Mouse (Mus musculus) heart, postnatal 0 days (tissue): Measurements from ENCODE around the gene Esrra.

Experiments used
- CTCF ChIP-seq: IDR thresholded peaks from 2 replicates; pipeline ENCODE4 v1.5.1; 2016; ENCODE audit warnings: antibody characterized with exemption, control low read depth, low read depth
- EP300 ChIP-seq: IDR thresholded peaks from 2 replicates; pipeline ENCODE4 v1.6.1; 2016; ENCODE audit warnings: antibody characterized with exemption, low read depth

DNA sequence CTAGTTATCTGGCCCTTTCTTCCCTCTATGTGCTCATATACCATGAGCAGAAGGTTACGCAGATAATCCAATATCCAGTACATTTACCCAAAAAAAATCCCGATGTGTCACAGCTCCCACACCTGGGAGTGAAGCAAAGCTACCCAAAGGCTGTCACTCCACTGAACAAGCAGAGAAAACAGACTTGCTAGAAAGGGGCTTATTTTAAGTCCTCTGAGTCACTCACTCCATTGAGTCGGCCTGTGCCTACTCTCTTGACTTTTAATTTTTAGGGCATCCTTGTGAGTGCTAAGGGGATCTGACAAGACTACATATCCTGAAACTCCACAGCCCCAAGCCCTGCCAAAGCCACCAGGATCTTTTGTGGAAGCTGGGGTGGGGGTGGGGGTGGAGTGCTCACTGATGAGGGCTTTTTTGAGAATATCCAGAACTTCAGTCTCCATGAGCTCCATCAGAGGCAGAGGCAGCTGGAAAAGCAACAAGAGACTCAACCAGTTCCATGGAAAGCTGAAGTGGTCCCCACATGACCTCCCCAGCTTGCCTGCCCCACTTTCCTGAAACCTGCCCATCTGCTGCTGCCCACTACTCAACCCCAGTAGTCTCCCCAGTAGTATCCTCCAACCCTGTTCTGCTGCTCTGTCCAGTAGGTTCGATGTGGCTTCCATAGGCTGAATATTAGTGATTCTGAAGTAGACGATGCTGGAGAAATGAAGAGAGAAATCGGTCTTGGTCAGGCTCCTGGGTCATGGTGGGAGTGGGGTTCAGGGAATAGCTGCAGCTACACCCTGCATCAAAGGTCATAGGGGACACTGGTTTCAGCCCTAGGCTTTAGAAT, 1.5 kb upstream of the Esrra start:
- TF ChIP-seq CTCF (no peak), EP300 (no peak)
